Mouse (Mus musculus): ENCODE measurements around the gene Tmem256.

Gene Tmem256

GRCm38 (mm10) chr11:69881787-69882670 lies 43.7 kb downstream of the Tmem256 start:
- DNase-seq (ENCODE audit: extremely low spot score, low read depth, low spot score): no peak

GRCm38 (mm10) chr11:69883066-69883465 lies 44.8 kb downstream of the Tmem256 start:
- no peak for DNase-seq (ENCODE audit: extremely low spot score, low read depth, low spot score)

- DNase-seq (ENCODE audit: extremely low spot score, low read depth, low spot score): no peak
Observed at GRCm38 (mm10) chr11:69883527-69884151, 45.3 kb downstream of the Tmem256 start.

GRCm38 (mm10) chr11:69884240-69884639 lies 45.9 kb downstream of the Tmem256 start:
- no peak for DNase-seq (ENCODE audit: extremely low spot score, low read depth, low spot score)

GRCm38 (mm10) chr11:69884663-69885062 lies 46.3 kb downstream of the Tmem256 start:
- no peak for DNase-seq (ENCODE audit: extremely low spot score, low read depth, low spot score)

- DNase-seq (ENCODE audit: extremely low spot score, low read depth, low spot score): no peak
Observed at GRCm38 (mm10) chr11:69886907-69887635, 48.8 kb downstream of the Tmem256 start.

Measured in hindlimb bud, embryonic 11.5 days (tissue).